Mouse (Mus musculus) heart, embryonic 16.5 days (tissue): ENCODE measurements around the gene Vars. TPM values are rescaled to one million over a fixed set of nuclear protein-coding genes. Genes with fewer than 3 reads are reported as not detected.
"Not testable (repeated sequence)": the region's sequence is repeated elsewhere in the genome, so short reads cannot be mapped to it uniquely, and the experiment has no call there.

ENCODE experiments used
- ATAC-seq: fragments of 200-750 bp; cut with Nextera tagmentation; replicated peaks from 2 replicates; pipeline ENCODE4 v1.8.0; 2017; ENCODE audit warnings: moderate number of reproducible peaks; ENCODE audit not compliant: insufficient read depth, low FRiP score; ENCODE audit errors: extremely low read depth
- H3K27ac ChIP-seq: fragments of 300-500 bp; sonication (generic); 2 replicates; pipeline ENCODE4 v1.5.1; 2014; ENCODE audit warnings: mild to moderate bottlenecking, low read length, control low read depth, moderate library complexity
- H3K27me3 ChIP-seq: fragments of 300-500 bp; sonication (generic); 2 replicates; pipeline ENCODE4 v1.6.1; 2014; ENCODE audit warnings: low read length, mixed read lengths; ENCODE audit not compliant: control insufficient read depth, insufficient read depth
- H3K36me3 ChIP-seq: fragments of 300-500 bp; sonication (generic); 2 replicates; pipeline ENCODE4 v1.6.1; 2014; ENCODE audit not compliant: control insufficient read depth, insufficient read depth
- H3K4me1 ChIP-seq: fragments of 300-500 bp; sonication (generic); 2 replicates; pipeline ENCODE4 v1.6.1; 2014; ENCODE audit warnings: low read length, mixed read lengths; ENCODE audit not compliant: control insufficient read depth, insufficient read depth
- H3K4me2 ChIP-seq: fragments of 300-500 bp; sonication (generic); 2 replicates; pipeline ENCODE4 v1.6.1; 2014; ENCODE audit warnings: low read depth, mild to moderate bottlenecking, control low read depth, low read length
- H3K4me3 ChIP-seq: fragments of 300-500 bp; sonication (generic); 2 replicates; pipeline ENCODE4 v1.5.1; 2014; ENCODE audit warnings: mild to moderate bottlenecking, control low read depth, low read length
- H3K9ac ChIP-seq: fragments of 300-500 bp; sonication (generic); 2 replicates; pipeline ENCODE4 v1.6.1; 2014; ENCODE audit warnings: low read length, control low read depth
- H3K9me3 ChIP-seq: fragments of 300-500 bp; sonication (generic); replicated peaks from 2 replicates; pipeline ENCODE4 v1.6.1; 2016; ENCODE audit warnings: low read length; ENCODE audit not compliant: control insufficient read depth
- WGBS: fragments of 180-500 bp; shearing (Covaris S2); extraction: QIAGEN DNeasy Blood & Tissue Kit; methylation state at CpG from one replicate; pipeline ENCODE4 v1.1.7; 2014; 5-methylcytosine and 5-hydroxymethylcytosine counted together
- polyA plus RNA-seq: library from polyadenylated mRNA; unstranded; fragments of >200 nt; fragmentation: Nextera tagmentation; extraction: Ambion mirVana; gene quantifications from 2 replicates; pipeline ENCODE4 v1.2.1, GENCODE M21; 2015

Gene Vars
- polyA plus RNA-seq, 1 experiment from 2014 or later: 75.0 TPM

- no peak overlapping the region for H3K27ac ChIP-seq
Observed at GRCm38 (mm10) chr17:34980655-34981054, 20.1 kb upstream of the Vars start.

GRCm38 (mm10) chr17:34981690-34982180, 19.1 kb upstream of the Vars start, which contains the start of gene Lsm2:
Gene Lsm2, plus strand, starts transcription at chr17:34981862.
- peak within 1 kb of the TSS; percentile 94 for H3K27ac ChIP-seq
- ATAC-seq: peak; percentile 95
- whole genome bisulfite sequencing: under 1% methylated on average over 58 of the region's 58 CpGs

More at GRCm38 (mm10) chr17:34980655-34981054, 20.1 kb upstream of the Vars start:
- no peak for ATAC-seq
- peak overlapping the region; percentile 60 for H3K4me3 ChIP-seq
- H3K9ac ChIP-seq: peak overlapping the region; percentile 89
- no peaks in the 10 kb centered on the region for H3K27me3 ChIP-seq
- WGBS: 10% methylated on average over 2 of the region's 2 CpGs
- no peaks in the 10 kb centered on the region for H3K9me3 ChIP-seq
- peaks cover 10% of the 10 kb centered on the region for H3K4me1 ChIP-seq
- H3K4me2 ChIP-seq: peak overlapping the region; percentile 83
- H3K36me3 ChIP-seq: peaks cover 4% of the 10 kb centered on the region

GRCm38 (mm10) chr17:34982328-34982727, 18.5 kb upstream of the Vars start:
- no peak for ATAC-seq
- Histone ChIP-seq H3K36me3 (peaks cover 14% of the 10 kb centered on the region), H3K9me3 (no peaks in the 10 kb centered on the region), H3K4me3 (peak overlapping the region; percentile 60), H3K4me1 (peaks cover 10% of the 10 kb centered on the region), H3K27me3 (no peaks in the 10 kb centered on the region), H3K9ac (peak overlapping the region; percentile 89), H3K4me2 (peak overlapping the region; percentile 83), H3K27ac (peak overlapping the region; percentile 94)
- under 1% methylated on average over 15 of the region's 15 CpGs for WGBS

More at GRCm38 (mm10) chr17:34981690-34982180, 19.1 kb upstream of the Vars start, which contains the start of gene Lsm2:
- peaks cover 10% of the 10 kb centered on the region for H3K4me1 ChIP-seq
- peak within 1 kb of the TSS; percentile 60 for H3K4me3 ChIP-seq
- H3K27me3 ChIP-seq: no peaks in the 10 kb centered on the region
- H3K4me2 ChIP-seq: peak within 1 kb of the TSS; percentile 83
- H3K9me3 ChIP-seq: no peaks in the 10 kb centered on the region
- peak within 1 kb of the TSS; percentile 89 for H3K9ac ChIP-seq
- peaks cover 14% of the 10 kb centered on the region for H3K36me3 ChIP-seq

GRCm38 (mm10) chr17:34984218-34984617, 16.6 kb upstream of the Vars start:
- no peak for ATAC-seq

GRCm38 (mm10) chr17:34994751-34995150, 6.0 kb upstream of the Vars start:
- Histone ChIP-seq H3K4me3 (no peak overlapping the region), H3K9ac (no peak overlapping the region), H3K27me3 (no peaks in the 10 kb centered on the region), H3K9me3 (no peaks in the 10 kb centered on the region), H3K4me2 (no peak overlapping the region), H3K4me1 (peaks cover 16% of the 10 kb centered on the region), H3K27ac (no peak overlapping the region), H3K36me3 (peaks cover 16% of the 10 kb centered on the region)
- no peak for ATAC-seq

More at GRCm38 (mm10) chr17:34984218-34984617, 16.6 kb upstream of the Vars start:
- Histone ChIP-seq H3K9ac (no peak overlapping the region), H3K27ac (no peak overlapping the region), H3K27me3 (no peaks in the 10 kb centered on the region), H3K4me2 (no peak overlapping the region), H3K36me3 (peaks cover 14% of the 10 kb centered on the region), H3K4me1 (peaks cover 10% of the 10 kb centered on the region), H3K4me3 (no peak overlapping the region), H3K9me3 (no peaks in the 10 kb centered on the region)
- 87% methylated on average over 2 of the region's 2 CpGs for WGBS

- peaks cover 19% of the 10 kb centered on the region for H3K4me1 ChIP-seq
- peaks cover 16% of the 10 kb centered on the region for H3K36me3 ChIP-seq
- H3K4me3 ChIP-seq, H3K27me3 ChIP-seq, H3K9ac ChIP-seq, H3K4me2 ChIP-seq, H3K9me3 ChIP-seq, ATAC-seq, H3K27ac ChIP-seq: not testable (repeated sequence)
- 87% methylated on average over 4 of the region's 4 CpGs for WGBS
Observed at GRCm38 (mm10) chr17:34995192-34995591, 5.6 kb upstream of the Vars start.

- Histone ChIP-seq H3K4me1 (peaks cover 19% of the 10 kb centered on the region), H3K36me3 (peaks cover 16% of the 10 kb centered on the region)
- H3K4me3 ChIP-seq, H3K9me3 ChIP-seq, H3K9ac ChIP-seq, H3K4me2 ChIP-seq, H3K27me3 ChIP-seq, H3K27ac ChIP-seq, ATAC-seq: not testable (repeated sequence)
- WGBS: 90% methylated on average over 4 of the region's 4 CpGs
Observed at GRCm38 (mm10) chr17:34995927-34996326, 4.9 kb upstream of the Vars start.

GRCm38 (mm10) chr17:34996411-34997141, 4.2 kb upstream of the Vars start:
- no peaks in the 10 kb centered on the region for H3K27me3 ChIP-seq
- 83% methylated on average over 12 of the region's 14 CpGs for WGBS
- H3K9ac ChIP-seq: no peak overlapping the region
- peak overlapping the region; percentile 40 for H3K4me2 ChIP-seq
- peaks cover 20% of the 10 kb centered on the region for H3K4me1 ChIP-seq
- H3K4me3 ChIP-seq: peak overlapping the region; percentile 6
- no peak for ATAC-seq
- H3K27ac ChIP-seq: no peak overlapping the region
- H3K36me3 ChIP-seq: peaks cover 11% of the 10 kb centered on the region
- no peaks in the 10 kb centered on the region for H3K9me3 ChIP-seq

GRCm38 (mm10) chr17:34997142-34997483, 3.7 kb upstream of the Vars start:
- Histone ChIP-seq H3K4me2 (peak overlapping the region; percentile 40), H3K27ac (no peak overlapping the region), H3K4me1 (peaks cover 25% of the 10 kb centered on the region), H3K4me3 (peak overlapping the region; percentile 4; the same call in 1 of the 2 replicates), H3K9me3 (no peaks in the 10 kb centered on the region), H3K27me3 (no peaks in the 10 kb centered on the region), H3K36me3 (peaks cover 11% of the 10 kb centered on the region), H3K9ac (no peak overlapping the region)
- ATAC-seq: no peak
- 89% methylated on average over 5 of the region's 5 CpGs for WGBS
